Mouse (Mus musculus) embryonic facial prominence, embryonic 12.5 days (tissue): ENCODE measurements around the gene Ctf1. TPM values are rescaled to one million over a fixed set of nuclear protein-coding genes. Genes with fewer than 3 reads are reported as not detected.

Experiments
- ATAC-seq: fragments of 200-750 bp; cut with Nextera tagmentation; 2 replicates; pipeline ENCODE4 v1.8.0; 2017; ENCODE audit not compliant: insufficient number of reproducible peaks, insufficient read depth, low FRiP score, low TSS enrichment
- H3K27ac ChIP-seq: fragments of 300-500 bp; sonication (generic); 2 replicates; pipeline ENCODE4 v1.5.1; 2016; ENCODE audit warnings: mild to moderate bottlenecking
- H3K27me3 ChIP-seq: fragments of 300-500 bp; sonication (generic); 2 replicates; pipeline ENCODE4 v1.6.1; 2016; ENCODE audit warnings: mild to moderate bottlenecking, moderate library complexity
- H3K36me3 ChIP-seq: fragments of 300-500 bp; sonication (generic); 2 replicates; pipeline ENCODE4 v1.6.1; 2016; ENCODE audit warnings: mild to moderate bottlenecking
- H3K4me1 ChIP-seq: fragments of 300-500 bp; sonication (generic); 2 replicates; pipeline ENCODE4 v1.6.1; 2016
- H3K4me2 ChIP-seq: fragments of 300-500 bp; sonication (generic); replicated peaks from 2 replicates; pipeline ENCODE4 v1.6.1; 2016; ENCODE audit warnings: mild to moderate bottlenecking, moderate library complexity
- H3K4me3 ChIP-seq: fragments of 300-500 bp; sonication (generic); 2 replicates; pipeline ENCODE4 v1.5.1; 2016; ENCODE audit warnings: mild to moderate bottlenecking
- H3K9ac ChIP-seq: fragments of 300-500 bp; sonication (generic); 2 replicates; pipeline ENCODE4 v1.6.1; 2016; ENCODE audit warnings: mild to moderate bottlenecking, moderate library complexity
- H3K9me3 ChIP-seq: fragments of 300-500 bp; sonication (generic); 2 replicates; pipeline ENCODE4 v1.6.1; 2016; ENCODE audit warnings: mild to moderate bottlenecking, moderate library complexity
- WGBS: fragments of 180-500 bp; shearing (Covaris S2); methylation state at CpG from one replicate; pipeline ENCODE4 v1.1.7; 2016; 5-methylcytosine and 5-hydroxymethylcytosine counted together
- polyA plus RNA-seq: library from polyadenylated mRNA; unstranded; fragments of >200 nt; fragmentation: Nextera tagmentation; extraction: Ambion mirVana; gene quantifications from 2 replicates; pipeline ENCODE4 v1.2.1, GENCODE M21; 2016

Ctf1 gene
- polyA plus RNA-seq, 1 experiment from 2014 or later: 27.7 TPM

DNA sequence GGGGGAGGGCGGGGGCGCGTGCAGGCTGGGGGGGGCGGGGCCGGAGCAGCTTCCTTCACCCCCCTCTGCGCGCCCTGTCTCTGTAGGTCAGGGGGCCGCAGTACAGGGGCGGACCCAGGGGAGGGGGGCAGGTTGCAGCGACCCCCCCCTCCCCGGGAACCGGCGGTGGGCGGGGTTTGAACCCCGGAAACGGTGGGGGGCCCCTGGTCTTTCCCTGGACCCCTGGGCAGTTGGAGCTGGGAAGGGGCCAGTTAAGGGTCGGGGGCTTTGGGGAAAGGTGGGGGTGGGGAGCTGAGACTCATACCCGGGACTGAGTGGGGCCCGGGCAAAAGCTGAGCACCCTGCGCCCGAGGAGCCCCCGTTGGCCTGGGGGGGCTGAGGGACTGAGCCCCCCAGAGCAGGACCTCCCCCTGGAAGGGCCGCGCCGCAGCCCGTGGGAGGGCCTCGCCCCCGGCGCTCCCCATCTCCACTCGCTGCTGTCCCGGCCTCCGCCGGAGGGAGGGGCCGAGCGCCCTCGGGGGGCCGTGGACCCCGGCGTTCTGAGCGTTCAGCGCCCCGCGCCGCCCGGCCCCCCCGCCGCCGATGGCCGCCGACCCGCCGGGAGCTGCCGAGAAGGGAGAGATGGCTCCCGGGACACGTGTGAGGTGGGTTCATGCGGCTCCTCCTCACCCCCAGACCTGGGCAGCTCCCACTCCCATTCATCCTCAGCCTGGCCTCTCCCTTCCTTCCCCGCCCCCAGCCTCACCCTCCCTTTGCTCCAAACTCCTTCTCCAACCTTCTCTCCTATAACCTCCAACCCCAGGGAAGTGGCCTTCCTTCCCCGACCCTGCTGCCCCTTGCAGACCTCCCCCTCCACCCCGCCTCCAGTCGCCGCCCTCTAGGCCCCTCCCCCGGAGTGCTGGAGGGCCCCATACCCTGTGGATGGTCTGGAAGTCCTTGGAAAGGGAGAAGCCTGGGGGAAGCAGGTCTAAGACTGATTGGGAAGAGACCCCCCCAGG is 34.3 kb downstream of the Ctf1 start:
- WGBS: under 1% methylated on average over 36 of the region's 62 CpGs
- ATAC-seq: no peak
- Histone ChIP-seq H3K4me2 (peak overlapping the region; percentile 83), H3K9ac (peak overlapping the region; percentile 91), H3K4me1 (peaks cover 20% of the 10 kb centered on the region), H3K36me3 (peaks cover 38% of the 10 kb centered on the region), H3K27me3 (no peaks in the 10 kb centered on the region), H3K9me3 (no peaks in the 10 kb centered on the region), H3K4me3 (peak overlapping the region; percentile 86), H3K27ac (peak overlapping the region; percentile 93)

- Histone ChIP-seq H3K27ac (peak overlapping the region; percentile 93), H3K4me1 (peaks cover 20% of the 10 kb centered on the region), H3K36me3 (peaks cover 47% of the 10 kb centered on the region), H3K27me3 (no peaks in the 10 kb centered on the region), H3K4me3 (peak overlapping the region; percentile 86), H3K9me3 (no peaks in the 10 kb centered on the region), H3K4me2 (peak overlapping the region; percentile 83), H3K9ac (peak overlapping the region; percentile 91)
- no peak for ATAC-seq
- 33% methylated on average over 6 of the region's 6 CpGs for WGBS
Observed at GRCm38 (mm10) chr7:127747559-127748234, 35.2 kb downstream of the Ctf1 start.

DNA sequence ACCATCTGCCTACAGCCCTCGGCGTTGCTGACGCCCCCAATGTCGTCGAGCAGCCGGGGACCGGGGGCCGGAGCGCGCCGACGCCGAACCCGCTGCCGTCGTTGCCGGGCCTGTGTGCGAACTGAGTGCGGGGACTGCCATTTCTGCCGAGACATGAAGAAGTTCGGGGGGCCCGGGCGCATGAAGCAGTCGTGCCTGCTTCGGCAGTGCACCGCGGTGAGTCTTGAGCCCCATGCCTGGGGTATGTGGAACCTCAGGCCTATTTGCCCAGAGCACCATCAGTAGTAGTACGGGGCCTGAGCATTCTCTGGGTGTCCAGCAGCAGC is 35.7 kb downstream of the Ctf1 start:
- Histone ChIP-seq H3K9ac (peak overlapping the region; percentile 91; the same call in 1 of the 2 replicates), H3K27ac (peak overlapping the region; percentile 93; the same call in 1 of the 2 replicates), H3K27me3 (no peaks in the 10 kb centered on the region), H3K4me1 (peaks cover 22% of the 10 kb centered on the region), H3K36me3 (peaks cover 52% of the 10 kb centered on the region), H3K9me3 (no peaks in the 10 kb centered on the region), H3K4me3 (peak overlapping the region; percentile 86), H3K4me2 (peak overlapping the region; percentile 83)
- WGBS: 93% methylated on average over 28 of the region's 28 CpGs
- no peak for ATAC-seq

DNA sequence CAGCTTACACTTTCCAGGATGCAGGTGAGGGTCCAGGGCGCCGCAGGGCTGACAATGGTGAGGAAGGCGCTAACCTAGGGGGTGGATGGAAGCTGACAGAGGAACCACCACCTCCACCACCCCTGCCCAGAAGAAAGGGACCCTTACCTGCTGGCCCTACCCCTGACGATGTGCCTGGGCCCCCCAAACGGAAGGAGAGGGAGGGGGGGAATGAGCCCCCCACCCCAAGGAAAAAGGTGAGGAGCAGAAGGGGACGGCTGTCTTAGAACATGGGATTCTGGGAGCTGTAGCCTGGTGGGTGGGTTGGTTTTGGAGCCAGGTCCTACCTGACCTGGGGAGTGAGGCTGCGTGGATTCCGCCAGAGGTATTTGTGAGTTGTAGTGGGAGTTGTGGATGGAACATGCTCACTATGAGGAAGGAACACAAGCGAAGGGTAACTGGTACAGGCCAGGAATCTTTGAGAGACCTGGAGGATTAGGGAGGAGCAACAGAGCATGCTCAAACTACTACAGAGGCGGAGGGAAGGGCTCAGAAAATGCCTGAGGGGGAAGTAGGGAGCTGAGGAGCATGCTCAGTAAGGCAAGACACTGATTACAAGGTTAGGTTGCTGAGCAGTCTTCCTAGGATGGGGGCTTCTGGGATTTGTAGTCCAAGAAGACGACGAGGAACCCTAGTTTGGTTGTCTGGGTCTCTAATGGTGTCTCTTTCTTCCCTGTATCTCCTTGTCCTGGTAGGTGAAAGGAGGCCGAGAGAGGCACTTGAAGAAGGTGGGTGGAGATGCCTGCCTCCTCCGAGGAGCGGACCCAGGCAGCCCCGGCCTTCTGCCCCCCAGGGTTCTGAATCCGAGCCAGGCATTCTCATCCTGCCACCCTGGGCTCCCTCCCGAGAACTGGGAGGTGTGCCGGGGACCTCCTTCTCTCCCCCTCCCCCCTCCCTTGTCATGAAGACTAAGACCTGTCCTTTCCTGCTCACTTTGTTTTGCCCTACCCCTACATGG is 37.9 kb downstream of the Ctf1 start:
- ATAC-seq: no peak
- H3K27ac ChIP-seq: no peak overlapping the region
- peaks cover 19% of the 10 kb centered on the region for H3K4me1 ChIP-seq
- H3K36me3 ChIP-seq: peaks cover 74% of the 10 kb centered on the region
- no peak overlapping the region for H3K4me2 ChIP-seq
- no peaks in the 10 kb centered on the region for H3K27me3 ChIP-seq
- 87% methylated on average over 19 of the region's 19 CpGs for WGBS
- H3K9me3 ChIP-seq: no peaks in the 10 kb centered on the region
- no peak overlapping the region for H3K9ac ChIP-seq
- H3K4me3 ChIP-seq: no peak overlapping the region

GRCm38 (mm10) chr7:127751619-127752018 is 39.1 kb downstream of the Ctf1 start:
- Histone ChIP-seq H3K27ac (no peak overlapping the region), H3K4me3 (no peak overlapping the region), H3K4me1 (peaks cover 23% of the 10 kb centered on the region), H3K4me2 (no peak overlapping the region), H3K27me3 (no peaks in the 10 kb centered on the region), H3K9ac (no peak overlapping the region), H3K9me3 (no peaks in the 10 kb centered on the region), H3K36me3 (peaks cover 86% of the 10 kb centered on the region)
- ATAC-seq: no peak
- 92% methylated on average over 5 of the region's 5 CpGs for WGBS

GRCm38 (mm10) chr7:127752069-127752468 is 39.5 kb downstream of the Ctf1 start:
- no peak overlapping the region for H3K4me3 ChIP-seq
- no peak for ATAC-seq
- peaks cover 23% of the 10 kb centered on the region for H3K4me1 ChIP-seq
- H3K36me3 ChIP-seq: peaks cover 90% of the 10 kb centered on the region
- 0 out of 2 replicates have a peak overlapping the region, but pooled peaks have one; percentile 15 for H3K9ac ChIP-seq
- H3K4me2 ChIP-seq: no peak overlapping the region
- H3K27ac ChIP-seq: no peak overlapping the region
- H3K9me3 ChIP-seq: no peaks in the 10 kb centered on the region
- no peaks in the 10 kb centered on the region for H3K27me3 ChIP-seq
- WGBS: 92% methylated on average over 27 of the region's 27 CpGs

- no peak overlapping the region for H3K9ac ChIP-seq
- H3K4me2 ChIP-seq: no peak overlapping the region
- no peaks in the 10 kb centered on the region for H3K27me3 ChIP-seq
- ATAC-seq: no peak
- H3K36me3 ChIP-seq: peaks cover 99% of the 10 kb centered on the region
- H3K4me1 ChIP-seq: peaks cover 12% of the 10 kb centered on the region
- H3K4me3 ChIP-seq: no peak overlapping the region
- no peaks in the 10 kb centered on the region for H3K9me3 ChIP-seq
- 70% methylated on average over 5 of the region's 5 CpGs for WGBS
- no peak overlapping the region for H3K27ac ChIP-seq
Observed at GRCm38 (mm10) chr7:127753158-127753557, 40.6 kb downstream of the Ctf1 start.

- Histone ChIP-seq H3K27ac (no peak overlapping the region), H3K36me3 (peaks cover 99% of the 10 kb centered on the region), H3K27me3 (no peaks in the 10 kb centered on the region), H3K4me1 (peaks cover 9% of the 10 kb centered on the region; the same call in 1 of the 2 replicates), H3K4me3 (no peak overlapping the region), H3K9ac (no peak overlapping the region; the same call in 1 of the 2 replicates), H3K4me2 (no peak overlapping the region), H3K9me3 (no peaks in the 10 kb centered on the region)
- no peak for ATAC-seq
- WGBS: 88% methylated on average over 7 of the region's 7 CpGs
Observed at GRCm38 (mm10) chr7:127753741-127754140, 41.2 kb downstream of the Ctf1 start.

GRCm38 (mm10) chr7:127759716-127760115 is 47.2 kb downstream of the Ctf1 start:
- 0 out of 2 replicates have a peak overlapping the region, but pooled peaks have one; percentile 1 for H3K9ac ChIP-seq
- H3K27me3 ChIP-seq: no peaks in the 10 kb centered on the region
- WGBS: 30% methylated on average over 6 of the region's 6 CpGs
- H3K4me3 ChIP-seq: no peak overlapping the region
- H3K4me2 ChIP-seq: no peak overlapping the region
- H3K27ac ChIP-seq: peak overlapping the region; percentile 54; the same call in 1 of the 2 replicates
- peaks cover 13% of the 10 kb centered on the region for H3K4me1 ChIP-seq
- H3K36me3 ChIP-seq: peaks cover 81% of the 10 kb centered on the region
- ATAC-seq: no peak
- no peaks in the 10 kb centered on the region for H3K9me3 ChIP-seq

DNA sequence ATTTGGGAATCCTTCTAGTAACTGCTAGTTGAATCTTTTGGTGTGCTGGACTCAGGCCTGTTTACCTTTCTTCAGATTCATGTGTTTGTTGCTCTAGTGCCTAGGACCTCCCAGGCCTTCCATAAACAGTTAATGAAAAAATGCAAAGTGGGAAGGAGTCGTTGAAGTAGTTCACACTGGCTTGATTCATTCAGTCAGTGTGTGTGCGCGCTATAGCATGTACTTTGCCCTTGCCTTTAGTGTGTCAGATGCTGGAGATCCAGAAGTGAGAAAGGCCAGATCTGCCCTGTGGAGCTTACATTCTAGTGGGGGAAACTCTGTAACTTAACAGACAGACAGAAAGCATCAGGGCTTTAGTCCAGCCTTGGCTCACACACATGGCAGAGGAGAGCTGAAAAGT is 47.9 kb downstream of the Ctf1 start:
- H3K4me3 ChIP-seq: no peak overlapping the region
- ATAC-seq: no peak

DNA sequence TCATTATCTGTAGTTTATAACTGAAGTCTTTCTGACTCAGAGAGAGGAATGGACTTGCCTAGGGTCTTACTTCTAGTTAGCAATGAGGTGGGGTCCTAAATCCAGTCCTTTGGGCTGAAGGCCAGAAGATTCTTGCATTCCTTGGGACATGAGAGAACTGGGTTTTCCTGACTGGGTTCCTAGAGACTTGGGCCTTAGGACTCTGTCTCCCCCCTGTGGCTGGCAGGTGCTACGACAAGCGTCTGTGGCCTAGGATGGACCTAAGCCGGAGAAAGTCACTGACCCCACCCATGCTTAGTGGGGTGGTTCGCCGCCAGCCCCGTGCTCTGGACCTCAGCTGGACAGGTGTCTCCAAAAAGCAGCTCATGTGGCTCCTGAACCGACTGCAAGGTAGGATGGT is 48.5 kb downstream of the Ctf1 start:
- no peak for ATAC-seq
- H3K27me3 ChIP-seq: no peaks in the 10 kb centered on the region
- no peak overlapping the region for H3K4me3 ChIP-seq
- no peaks in the 10 kb centered on the region for H3K9me3 ChIP-seq
- WGBS: 51% methylated on average over 7 of the region's 7 CpGs
- no peak overlapping the region for H3K27ac ChIP-seq
- peaks cover 81% of the 10 kb centered on the region for H3K36me3 ChIP-seq
- no peak overlapping the region for H3K4me2 ChIP-seq
- no peak overlapping the region for H3K9ac ChIP-seq
- H3K4me1 ChIP-seq: peaks cover 11% of the 10 kb centered on the region

More for the DNA sequence above, 47.9 kb downstream of the Ctf1 start:
- Histone ChIP-seq H3K36me3 (peaks cover 81% of the 10 kb centered on the region), H3K27me3 (no peaks in the 10 kb centered on the region), H3K9ac (no peak overlapping the region), H3K4me1 (peaks cover 13% of the 10 kb centered on the region), H3K4me2 (no peak overlapping the region), H3K27ac (no peak overlapping the region), H3K9me3 (no peaks in the 10 kb centered on the region)
- WGBS: 85% methylated on average over 3 of the region's 3 CpGs
